Mouse (Mus musculus): Measurements from ENCODE around the gene Ccdc57.

Gene Ccdc57

DNA sequence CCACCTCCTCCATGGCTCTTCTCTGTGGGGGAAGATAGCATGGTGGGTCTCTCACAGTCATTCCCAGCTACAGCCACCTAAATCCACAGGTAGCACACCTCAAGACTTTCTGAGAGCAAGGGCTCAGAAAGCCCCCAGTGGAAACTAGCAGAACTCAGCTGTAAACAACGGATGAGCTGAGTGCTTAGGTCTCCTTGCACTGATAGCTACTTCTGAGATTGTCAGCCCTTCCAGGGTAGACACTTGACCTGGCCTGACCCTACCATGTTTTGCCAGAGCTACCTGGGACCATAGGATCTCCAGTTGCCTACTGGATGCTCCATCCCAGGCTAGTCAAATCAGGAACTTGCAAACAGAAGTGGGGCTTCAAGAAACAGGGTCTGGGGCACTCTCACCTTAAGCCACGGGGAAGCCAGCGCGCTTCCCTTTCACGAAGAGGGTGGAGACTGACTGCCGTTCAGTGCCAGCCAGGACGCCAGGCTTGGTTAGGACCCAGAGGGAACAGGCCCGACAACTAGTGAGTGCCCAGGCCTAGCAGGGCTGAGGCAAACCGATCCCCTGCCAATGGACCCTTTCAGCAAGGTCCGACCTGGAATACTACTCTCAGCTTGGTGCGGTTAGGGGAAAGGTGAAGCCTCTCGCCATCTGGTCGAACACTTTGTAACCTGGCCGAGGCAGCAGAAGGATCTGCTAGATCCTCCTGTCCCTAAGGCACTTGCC lies 109.7 kb downstream of the Ccdc57 start:
- DNase-seq (ENCODE audit: extremely low read depth, insufficient read length, low spot score), result no peak

DNA sequence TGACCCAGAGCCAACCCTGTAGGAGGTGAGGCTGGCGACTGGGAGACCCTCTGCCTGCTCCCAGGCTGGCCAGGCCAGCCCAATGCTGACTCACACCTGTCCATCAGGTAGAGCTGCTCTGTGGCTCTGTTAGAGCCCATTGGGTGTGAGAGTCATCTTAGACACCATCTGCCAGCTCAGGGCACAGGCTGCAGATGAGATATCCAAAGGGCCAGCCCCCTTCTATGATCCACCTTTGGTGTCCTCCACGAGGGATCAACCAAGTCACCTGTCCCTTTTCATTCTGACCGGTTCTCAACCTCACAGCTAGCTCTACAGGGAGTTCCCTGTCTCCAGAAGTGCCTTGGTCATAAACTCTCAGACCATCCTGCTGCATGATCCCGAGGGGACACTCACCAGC lies 110.4 kb downstream of the Ccdc57 start:
- DNase-seq (ENCODE audit: extremely low read depth, insufficient read length, low spot score), result no peak

DNA sequence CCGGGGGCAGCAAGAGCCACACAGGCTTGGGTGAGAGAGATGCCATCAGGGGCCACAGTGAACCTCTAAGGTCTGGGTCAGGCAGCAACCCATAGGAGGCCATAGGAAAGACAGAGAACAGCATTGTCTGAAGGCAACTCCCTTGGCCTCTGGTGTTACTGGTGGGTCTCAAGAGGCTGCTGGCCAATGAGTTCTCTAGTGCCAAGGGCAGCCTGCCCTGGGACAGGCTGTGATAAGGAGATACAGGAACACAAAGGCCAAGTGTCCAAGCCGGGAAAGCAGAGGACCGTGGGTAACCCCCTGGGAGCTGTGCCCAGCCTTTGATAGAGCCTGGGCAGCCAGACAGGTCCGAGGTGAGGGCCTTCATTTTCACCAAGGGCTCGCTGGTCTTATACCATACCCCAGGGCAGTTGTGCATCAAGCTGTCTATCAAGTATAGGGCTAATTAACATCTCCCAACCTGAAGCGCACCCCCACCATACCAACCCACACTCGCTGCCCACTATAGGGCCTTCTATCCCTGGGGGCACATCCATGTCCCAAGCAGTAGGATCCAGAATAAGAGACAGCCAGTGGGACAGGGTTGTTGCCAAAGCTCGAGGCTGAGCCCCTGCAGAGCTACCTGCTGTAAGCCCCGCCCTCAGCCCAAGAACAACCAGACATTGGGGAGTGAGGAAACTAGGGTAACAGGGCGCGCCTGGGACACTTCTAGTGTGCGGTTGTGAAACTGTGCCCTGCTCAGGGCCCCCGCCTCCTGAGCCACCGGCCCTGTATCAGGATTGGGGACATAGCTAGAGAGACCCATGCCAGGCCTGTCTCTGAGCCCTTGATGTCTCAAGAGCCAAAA lies 111.4 kb downstream of the Ccdc57 start:
- DNase-seq (ENCODE audit: extremely low read depth, insufficient read length, low spot score), result no peak

DNA sequence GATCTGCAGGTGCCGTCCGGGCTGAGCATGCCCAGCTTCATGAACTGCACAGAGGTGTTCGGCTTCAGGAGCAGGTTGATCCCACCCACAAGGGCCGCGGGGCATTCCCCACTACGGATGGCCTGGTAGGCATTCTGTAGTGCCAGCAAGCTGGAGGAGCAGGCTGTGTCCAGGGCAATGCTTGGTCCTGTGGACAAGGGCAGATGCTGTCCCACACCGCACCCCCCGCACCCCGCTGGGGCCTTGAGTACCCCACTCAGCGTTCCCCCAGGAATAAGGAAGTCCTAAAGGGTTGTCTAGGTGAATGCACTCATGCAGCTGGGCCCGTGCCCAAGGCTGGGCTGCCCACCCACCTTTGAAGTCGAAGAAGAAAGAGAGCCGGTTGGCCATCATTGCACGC lies 112.1 kb downstream of the Ccdc57 start:
- no peak for DNase-seq (ENCODE audit: extremely low read depth, insufficient read length, low spot score)

DNA sequence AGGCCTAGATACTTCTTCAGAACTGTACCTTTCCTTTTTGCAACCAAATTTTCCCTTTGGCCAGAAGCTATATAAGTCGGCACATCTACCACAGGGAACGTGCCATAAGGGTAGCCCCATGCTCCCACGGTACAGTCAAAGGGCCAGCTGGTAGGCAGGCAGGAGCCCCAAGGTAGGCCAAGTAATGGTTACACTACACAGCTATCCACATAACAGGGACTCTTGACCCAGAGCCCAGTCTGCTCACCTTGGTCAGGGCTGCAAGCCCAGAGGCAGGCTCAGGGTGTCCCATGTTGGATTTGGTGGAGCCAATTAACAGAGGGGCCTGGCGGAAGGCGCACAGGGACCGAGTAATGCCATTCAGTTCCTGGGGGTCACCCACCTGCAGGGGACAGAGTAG lies 113.1 kb downstream of the Ccdc57 start:
- no peak for DNase-seq (ENCODE audit: extremely low read depth, insufficient read length, low spot score)

DNA sequence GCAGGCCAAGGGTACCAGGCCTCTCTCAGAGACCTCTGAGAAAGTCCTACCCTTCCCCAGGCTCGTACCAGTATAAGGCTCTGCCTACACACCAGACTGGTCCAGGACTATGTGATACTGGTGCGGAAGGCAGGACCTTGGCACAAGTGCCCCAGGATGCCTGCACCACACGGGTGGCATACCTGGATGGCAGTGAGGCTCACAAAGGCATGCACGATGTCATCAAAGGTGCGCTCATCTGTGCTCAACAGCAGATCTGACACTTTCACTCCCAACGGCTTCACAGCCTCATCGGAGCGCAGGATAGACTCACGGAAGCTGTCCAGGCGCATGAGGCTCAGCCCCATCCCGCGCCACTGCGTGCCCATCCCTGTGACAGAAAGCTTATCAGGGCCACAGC lies 114.4 kb downstream of the Ccdc57 start:
- DNase-seq (ENCODE audit: extremely low read depth, insufficient read length, low spot score), result no peak

DNA sequence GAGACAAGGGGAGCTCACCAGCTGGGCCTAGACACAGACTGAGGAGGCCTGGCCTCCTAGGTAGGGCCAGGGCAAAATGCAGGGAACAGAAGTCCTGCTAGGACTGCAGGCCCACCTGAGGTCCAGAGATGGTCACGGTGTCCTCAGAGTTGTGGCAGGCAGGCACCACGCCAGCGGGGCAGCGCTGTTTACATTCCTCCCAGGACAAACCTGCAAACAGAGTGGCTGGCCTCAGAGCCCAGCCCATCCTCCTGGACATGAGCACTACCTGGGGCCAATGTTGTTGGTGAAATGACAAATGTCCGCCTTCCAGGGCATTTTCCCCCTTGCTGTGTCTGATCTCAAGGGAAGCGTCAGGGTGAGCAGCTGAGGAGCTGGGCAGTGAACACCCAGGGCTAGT lies 115.3 kb downstream of the Ccdc57 start:
- no peak for DNase-seq (ENCODE audit: extremely low read depth, insufficient read length, low spot score)

DNA sequence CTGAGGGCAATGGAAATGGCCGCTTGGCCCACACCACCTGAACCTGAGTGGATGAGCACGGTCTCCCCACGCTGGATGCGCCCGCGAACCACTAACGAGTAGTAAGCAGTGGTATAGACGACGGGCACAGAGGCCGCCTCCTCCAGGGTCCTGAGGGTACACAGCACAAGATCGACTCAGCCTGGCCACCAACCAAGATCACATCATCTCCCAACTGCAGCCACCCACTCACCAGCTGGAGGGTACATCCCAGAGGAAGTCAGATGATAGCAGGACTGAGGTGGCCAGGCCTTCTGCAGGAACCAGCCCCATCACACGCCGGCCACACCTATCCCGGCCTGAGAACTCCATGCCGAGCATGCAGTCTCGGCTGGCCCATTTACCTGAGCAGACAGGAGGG lies 120.6 kb downstream of the Ccdc57 start:
- no peak for DNase-seq (ENCODE audit: extremely low read depth, insufficient read length, low spot score)

DNA sequence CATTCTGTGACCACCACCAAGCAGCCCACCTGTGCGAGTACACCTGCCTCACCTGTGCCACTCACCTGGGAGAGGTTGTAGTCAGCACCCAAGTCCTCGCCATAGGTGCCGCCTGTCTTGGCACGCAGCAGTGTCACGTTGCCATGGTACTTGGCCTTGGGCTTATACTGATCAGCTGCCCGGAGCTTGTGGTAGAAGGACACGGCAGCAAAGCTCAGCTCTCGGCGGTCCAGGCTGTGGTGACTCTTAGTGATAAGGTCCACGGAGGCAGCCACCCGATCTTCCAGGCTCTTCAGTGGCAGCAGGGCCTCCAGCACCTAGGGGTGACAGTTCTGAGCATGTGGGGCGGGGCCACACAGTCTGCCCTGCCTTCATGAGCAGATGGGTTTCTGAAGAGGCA lies 124.7 kb downstream of the Ccdc57 start:
- no peak for DNase-seq (ENCODE audit: extremely low read depth, insufficient read length, low spot score)

DNA sequence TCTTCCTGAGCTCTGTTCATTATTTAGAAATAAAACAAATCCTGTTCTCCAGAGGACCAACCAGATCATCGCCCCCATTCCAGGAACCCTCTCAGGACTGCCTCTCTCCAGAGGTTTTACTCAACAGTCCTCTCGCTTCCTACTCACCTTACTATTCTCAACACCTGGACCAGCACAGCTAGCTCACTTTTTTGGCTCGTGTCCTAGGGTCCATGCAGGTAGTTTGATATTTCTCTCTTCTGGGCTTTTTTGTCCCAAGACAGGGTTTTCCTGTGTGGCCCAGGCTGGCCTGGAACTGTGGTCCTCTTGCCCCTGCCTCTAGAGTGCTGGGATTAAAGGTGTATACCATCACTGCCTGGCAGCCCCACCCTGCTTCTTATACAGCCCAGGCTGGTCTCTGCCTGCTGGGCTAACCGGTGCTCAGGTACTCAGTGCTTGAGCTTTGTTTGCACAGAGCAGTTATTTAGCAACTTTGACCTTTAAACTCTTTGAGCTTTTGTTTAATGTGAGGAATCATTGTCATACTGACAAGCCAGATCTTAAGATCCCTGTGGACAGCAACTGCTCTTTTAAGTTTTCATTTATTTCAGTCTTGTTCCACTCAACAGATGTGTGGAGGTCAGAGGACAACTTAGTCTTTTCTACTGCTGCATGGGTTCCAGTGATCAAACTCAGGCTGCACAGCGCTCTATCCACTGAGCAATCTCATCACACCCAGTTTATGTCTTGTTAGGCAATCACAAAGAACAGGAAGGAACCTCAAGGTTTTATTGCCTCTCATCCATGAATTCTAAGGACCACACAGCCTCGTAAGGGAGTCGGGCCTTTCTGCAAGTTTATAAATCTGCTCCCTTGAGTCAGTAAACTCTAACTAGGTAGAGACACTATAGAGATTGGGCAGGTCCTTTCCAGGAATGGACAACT lies 127.0 kb downstream of the Ccdc57 start:
- no peak for DNase-seq (ENCODE audit: extremely low read depth, insufficient read length, low spot score)

DNA sequence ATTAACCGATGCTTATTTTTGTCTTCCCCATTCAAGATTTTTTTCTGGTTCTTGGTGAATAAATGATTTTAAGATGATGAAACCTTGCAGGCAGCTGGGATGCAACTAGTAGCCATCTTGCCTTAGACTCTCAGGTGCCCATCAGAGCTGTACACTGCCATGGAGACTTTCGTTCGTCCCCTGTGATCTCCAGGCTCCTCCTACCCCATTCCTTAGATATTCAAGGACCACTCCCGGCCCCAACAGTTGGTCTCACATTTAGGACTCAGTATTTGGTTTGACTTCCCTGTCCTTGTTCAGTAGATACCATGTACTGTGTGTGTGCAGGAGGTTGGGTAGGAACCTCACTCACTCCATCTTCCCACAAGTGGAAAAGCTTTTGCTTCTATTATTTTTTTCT lies 127.9 kb downstream of the Ccdc57 start:
- no peak for DNase-seq (ENCODE audit: extremely low read depth, insufficient read length, low spot score)

DNA sequence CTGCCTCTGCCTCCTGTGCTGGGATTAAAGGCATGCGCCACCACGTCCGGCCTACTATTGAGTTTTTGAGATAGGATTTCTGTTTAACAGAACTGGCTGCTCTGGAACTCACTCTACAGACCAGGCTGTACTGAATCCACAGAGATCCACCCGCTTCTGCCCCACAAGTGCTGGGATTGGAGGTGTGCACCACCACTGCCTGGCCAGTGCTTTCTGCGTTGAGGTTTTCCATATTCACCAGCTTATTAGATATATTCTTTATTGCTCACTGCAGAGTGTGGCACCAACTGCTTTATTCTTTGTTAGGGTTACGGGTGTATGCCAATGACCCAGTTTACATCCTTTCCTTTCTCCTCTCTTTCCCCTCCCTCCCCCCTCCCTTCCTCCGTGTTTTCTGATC lies 128.4 kb downstream of the Ccdc57 start:
- no peak for DNase-seq (ENCODE audit: extremely low read depth, insufficient read length, low spot score)

DNA sequence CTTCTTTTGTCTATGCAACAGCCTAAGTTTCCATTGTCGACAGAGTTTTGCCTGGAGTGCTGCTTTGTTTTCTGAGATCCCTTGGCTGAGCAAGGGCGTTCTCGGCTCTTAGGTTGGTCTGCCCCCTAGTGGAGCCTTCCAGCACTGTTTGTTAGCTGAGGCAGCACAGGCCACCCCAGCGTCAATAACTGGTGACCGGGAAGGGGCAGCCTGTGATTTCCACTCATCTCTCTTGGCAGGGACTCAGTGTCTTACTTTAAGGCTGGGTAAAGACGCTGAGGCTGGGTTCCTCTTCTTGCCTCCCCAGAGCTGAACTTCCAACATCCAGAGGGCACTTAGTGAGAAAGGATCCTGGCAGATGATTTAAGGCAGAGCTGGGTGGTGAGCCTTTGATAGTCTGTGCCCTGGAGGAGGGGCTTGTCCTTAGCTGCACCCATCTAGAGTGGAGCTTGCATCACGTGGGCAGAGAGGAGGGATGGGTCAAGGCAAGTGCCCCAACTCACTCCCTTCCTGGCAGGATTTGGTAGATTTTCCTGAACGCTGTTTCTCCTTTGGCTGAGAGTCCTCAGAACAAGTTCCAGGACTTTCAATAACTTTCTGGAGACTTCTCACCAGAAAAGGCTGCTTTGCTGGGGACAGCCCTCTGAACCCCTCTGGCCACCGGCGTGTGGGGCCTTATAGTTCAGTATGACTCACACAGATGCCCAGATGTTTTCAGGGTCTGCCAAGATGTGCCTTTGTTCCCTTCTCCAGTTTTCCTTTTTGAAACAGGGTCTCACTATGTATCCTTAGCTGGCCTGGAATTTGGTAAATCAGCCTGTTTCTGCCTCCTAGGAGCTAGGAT lies 132.4 kb downstream of the Ccdc57 start:
- DNase-seq (ENCODE audit: extremely low read depth, insufficient read length, low spot score), result peak; percentile 75

DNA sequence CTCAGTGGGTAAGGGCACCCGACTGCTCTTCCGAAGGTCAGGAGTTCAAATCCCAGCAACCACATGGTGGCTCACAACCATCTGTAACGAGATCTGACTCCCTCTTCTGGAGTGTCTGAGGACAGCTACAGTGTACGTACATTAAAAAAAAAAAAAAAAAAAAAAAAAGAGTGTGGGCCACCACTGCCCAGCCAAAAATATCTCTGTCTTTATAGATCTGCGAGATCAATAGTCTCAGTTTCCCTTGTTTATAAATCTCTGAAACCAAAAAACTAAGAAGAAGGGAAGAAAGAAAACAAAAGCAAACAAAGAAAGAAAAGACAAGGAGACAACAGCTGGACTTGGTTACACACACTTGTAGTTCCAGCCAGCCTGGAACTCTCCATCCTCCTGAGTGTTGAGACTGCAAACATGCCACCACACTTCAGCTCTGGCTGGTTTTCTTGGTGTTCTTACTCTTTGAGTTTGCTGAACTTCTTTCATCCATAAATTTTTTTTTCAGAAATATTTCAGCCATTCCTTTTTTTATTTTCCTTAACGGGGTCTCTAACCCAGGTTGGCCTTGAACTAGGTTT lies 133.3 kb downstream of the Ccdc57 start:
- no peak for DNase-seq (ENCODE audit: extremely low read depth, insufficient read length, low spot score)

DNA sequence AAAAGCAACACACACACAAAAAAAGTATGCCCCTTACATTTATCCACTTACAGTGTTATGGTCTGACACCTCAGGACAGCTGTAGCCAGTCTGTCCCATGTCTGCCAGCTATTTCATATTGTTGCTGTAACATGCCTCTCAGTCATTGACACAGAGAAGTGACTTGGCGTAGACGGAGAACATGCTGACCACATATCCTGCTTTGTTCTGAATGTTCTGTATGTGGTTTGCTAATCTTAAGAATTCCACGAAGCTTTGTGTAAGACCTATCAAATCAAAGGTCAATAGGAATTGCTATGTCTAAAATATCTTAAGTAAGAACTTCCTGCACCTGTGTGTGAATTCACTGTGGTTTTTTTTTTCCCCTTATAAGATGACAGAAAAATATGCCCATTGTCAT lies 134.4 kb downstream of the Ccdc57 start:
- no peak for DNase-seq (ENCODE audit: extremely low read depth, insufficient read length, low spot score)

DNA sequence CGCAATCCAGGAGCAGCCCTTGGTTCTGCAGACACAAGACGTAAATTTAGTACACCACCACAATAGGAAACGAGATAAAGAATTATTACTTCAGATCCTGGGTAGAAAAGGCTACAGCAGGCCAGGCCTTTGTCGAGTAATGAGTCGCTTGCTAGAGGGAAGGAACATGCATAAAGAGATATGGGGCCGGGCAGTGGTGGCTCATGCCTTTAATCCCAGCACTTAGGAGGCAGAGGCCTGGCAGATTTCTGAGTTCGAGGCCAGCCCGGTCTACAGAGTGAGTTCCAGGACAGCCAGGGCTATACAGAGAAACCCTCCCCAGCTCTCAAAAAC lies 136.1 kb downstream of the Ccdc57 start:
- DNase-seq (ENCODE audit: extremely low read depth, insufficient read length, low spot score), result no peak

DNA sequence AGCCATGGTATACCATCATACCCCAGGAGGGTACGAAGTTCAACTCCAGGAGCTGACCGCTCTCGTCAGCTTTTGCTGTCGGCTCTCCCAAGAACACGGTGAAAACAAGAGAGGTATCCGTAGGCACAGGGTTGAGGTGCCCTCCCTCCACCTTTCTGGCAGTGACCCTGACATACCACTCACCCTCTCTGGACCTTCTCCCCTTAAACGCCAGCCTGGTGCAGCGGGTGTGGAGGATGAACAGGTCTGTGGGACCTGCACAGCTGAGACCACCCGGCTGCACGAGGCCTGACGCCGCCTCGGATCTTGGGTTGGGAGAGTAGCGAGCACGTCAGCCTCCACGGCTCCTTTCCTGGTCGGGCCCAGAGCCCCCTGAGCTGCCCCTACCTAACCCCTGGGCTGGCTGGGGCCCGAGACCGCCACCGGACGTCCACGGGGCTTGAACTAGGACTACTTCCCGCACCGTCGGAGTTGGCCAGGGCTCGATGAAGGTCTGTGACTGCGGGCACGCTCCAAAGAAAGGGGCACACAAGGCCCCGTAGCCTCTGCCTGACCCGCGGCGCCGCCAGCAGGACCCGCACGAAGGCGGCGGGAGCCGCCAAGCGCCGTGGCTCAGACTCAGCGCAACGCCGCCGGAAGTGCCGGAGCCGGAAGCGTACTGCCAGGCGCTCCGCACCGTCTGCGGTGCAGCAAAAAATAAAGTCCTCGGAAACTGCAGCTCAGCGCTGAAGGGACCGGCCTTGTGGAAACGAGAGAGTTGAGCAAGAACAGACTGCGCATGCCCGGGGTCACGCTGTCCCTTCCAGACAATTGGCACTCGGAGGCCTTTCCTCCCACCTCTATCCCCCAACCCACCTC lies 136.7 kb downstream of the Ccdc57 start, which contains the start of gene Dus1l:
TSS of gene Dus1l (minus strand) at position 648 of the 858 bp plus-strand sequence.
- peak; percentile 89 for DNase-seq (ENCODE audit: extremely low read depth, insufficient read length, low spot score)

DNA sequence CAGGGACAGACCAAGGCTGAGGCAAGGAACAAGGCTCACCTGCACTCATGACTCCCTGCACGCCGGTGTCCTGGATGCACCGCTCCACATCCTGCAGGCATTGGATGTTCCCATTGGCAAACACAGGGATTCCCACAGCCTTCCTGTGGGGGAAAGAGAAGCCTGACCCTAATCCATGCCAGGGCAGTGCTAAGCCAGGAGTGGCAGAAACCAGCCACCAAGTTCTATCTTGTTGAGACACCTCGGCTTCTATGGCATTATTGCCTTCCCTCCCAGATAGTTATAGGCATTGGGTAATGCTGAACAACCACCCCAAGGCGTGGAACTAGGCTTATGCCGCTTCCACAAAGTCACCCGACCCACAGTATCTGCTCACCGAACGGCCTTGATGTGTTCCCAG lies 140.0 kb downstream of the Ccdc57 start:
- DNase-seq (ENCODE audit: extremely low read depth, insufficient read length, low spot score), result no peak

DNA sequence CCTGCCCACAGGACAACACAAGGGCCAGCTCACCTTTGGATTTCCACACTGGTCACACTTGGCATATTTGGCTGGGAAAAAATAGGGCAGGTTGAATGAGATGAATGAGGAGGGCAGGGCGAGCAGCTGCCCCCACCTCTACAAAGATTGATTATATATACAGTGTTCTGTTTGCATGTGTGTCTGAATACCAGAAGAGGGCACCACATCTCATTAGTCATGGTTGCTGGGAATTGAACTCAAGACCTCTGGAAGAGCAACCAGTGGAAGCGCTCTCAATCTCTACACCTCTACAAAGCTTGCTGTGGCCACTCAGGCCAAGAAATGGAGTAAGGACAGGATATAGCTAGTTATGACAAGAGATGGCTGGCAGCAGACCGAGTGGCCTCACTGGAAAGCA lies 142.9 kb downstream of the Ccdc57 start:
- no peak for DNase-seq (ENCODE audit: extremely low read depth, insufficient read length, low spot score)

All from 3134 (cell line).